Mouse (Mus musculus) CD4-positive naive resting alpha-beta T cell, adult 76 days (primary cell): ENCODE results near the gene Gm3173. TPM values are rescaled to one million over a fixed set of nuclear protein-coding genes. Genes with fewer than 3 reads are reported as not detected.

ENCODE experiments used
- total RNA-seq: library from RNA; stranded (reverse); gene quantifications from one replicate; pipeline ENCODE4 v1.2.4, GENCODE M21; 2023

The Gm3173 gene
- not detected for total RNA-seq

DNA sequence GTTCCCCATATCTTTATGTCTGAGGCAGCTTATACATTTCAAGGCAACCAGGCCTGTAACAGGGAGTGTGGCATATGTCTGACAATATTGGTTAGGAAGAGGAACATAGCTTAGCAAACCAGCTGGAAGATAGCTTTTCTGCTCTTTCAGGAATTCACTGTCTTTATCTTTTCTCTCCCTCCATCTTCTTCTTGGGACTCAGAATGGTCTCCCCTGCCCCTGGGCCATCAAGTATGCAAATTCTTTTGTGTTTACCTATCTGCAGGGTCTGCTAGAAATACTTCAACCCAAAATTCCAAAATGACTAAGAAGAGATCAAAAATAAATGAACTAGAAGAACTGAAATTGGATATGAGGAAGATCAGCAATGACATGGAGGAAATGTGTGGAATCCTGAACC lies at the start of gene Gm3173:
Gm3173 (plus strand) TSS at position 301 of the 400 bp plus-strand sequence.

GRCm38 (mm10) chr14:4397226-4397625 lies 33.6 kb upstream of the Gm3173 start, which contains the start of gene Gm3159:
Gene Gm3159 (plus strand): TSS chr14:4397526.

DNA sequence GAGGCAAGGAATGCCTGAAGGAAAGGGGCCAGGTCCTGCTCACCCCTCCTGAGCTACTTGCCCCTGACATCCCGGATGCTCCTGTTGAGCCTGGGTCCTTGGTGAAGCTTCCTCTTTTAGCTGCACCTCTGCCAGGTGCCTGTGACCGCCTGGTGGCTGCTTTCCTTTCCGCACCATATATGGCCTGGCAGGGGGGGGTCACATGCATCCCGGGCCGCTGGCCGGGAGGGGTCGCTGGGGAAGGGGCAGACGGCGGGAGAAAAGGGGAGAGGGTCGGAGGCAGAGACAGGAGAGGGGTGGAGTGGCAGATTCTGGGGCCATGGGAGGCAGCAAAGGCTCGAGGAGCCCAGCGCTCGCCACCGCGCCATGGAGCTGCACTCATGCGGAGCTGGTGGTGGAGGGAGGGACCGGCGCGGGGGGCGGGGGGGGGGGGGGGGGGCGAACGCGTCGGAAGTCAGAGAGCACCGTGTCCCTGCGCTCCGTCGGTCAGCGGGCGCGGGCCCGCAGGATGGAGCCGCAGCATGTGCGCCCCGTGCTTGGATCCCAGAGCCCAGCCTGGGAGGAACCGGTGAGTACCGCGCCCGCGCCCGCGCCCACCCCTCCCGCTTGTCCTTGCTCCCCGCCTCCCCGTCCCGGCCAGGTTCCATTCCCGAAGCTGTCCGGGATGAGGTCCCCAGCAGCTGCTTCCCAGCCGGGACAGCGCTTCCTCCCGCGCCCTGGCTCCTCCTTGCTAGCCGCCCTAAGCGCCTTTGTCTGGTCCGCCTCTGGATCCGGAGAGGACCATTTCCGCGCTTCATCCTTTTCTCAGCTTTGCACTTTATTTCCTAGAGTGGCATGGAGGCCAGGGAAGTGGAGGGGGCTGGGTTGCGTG lies 15.6 kb upstream of the Gm3173 start, which contains the start of gene Gm3164:
Gm3164 (plus strand) TSS at position 484 of the 871 bp plus-strand sequence.

GRCm38 (mm10) chr14:4481445-4481844 lies 50.7 kb downstream of the Gm3173 start, which contains the start of gene Gm3182:
Gene Gm3182 (plus strand): TSS chr14:4481745.

GRCm38 (mm10) chr14:4555105-4555504 lies 124.3 kb downstream of the Gm3173 start, which contains the start of gene Gm3047:
Gene Gm3047 (plus strand): TSS chr14:4555405.

Other genes starting within 250 kb of the Gm3173 start
- gene Gm2974, start 248.4 kb upstream of the Gm3173 start, total RNA-seq = not detected
- not detected for gene Gm3138, start 181.4 kb upstream of the Gm3173 start, total RNA-seq
- gene Gm3149, start 113.7 kb upstream of the Gm3173 start, total RNA-seq = not detected
- gene 2610042L04Rik, start 96.2 kb upstream of the Gm3173 start, total RNA-seq = 0.70 TPM
- gene Gm3159, start 33.5 kb upstream of the Gm3173 start, total RNA-seq = not detected
- gene Gm3164, start 15.5 kb upstream of the Gm3173 start, total RNA-seq = not detected
- not detected for gene Gm3182, start 50.8 kb downstream of the Gm3173 start, total RNA-seq
- gene Gm3047, start 124.4 kb downstream of the Gm3173 start, total RNA-seq = not detected
- gene Gm8159, start 201.4 kb downstream of the Gm3173 start, total RNA-seq = not detected
- not detected for gene Gm3239, start 233.2 kb downstream of the Gm3173 start, total RNA-seq